Mouse (Mus musculus) CH12.LX (cell line): ENCODE data around the gene Krt83. TPM values are rescaled to one million over a fixed set of nuclear protein-coding genes. Genes with fewer than 3 reads are reported as not detected.

Source experiments
- DNase-seq: peaks from one replicate; pipeline ENCODE4 v3.0.0-alpha.2; 2013; ENCODE audit errors: extremely low read depth
- H3K27ac ChIP-seq: 2 replicates; pipeline ENCODE4 v1.5.1; 2012; ENCODE audit warnings: low read depth, mild to moderate bottlenecking, control low read depth, moderate library complexity; ENCODE audit not compliant: insufficient read depth
- H3K27me3 ChIP-seq: replicated peaks from 2 replicates; pipeline ENCODE3; 2012; ENCODE audit warnings: inconsistent platforms
- H3K36me3 ChIP-seq, 2 experiments: replicated peaks in 1 of 2; 2 replicates each; pipeline versions ENCODE3 to v1.6.1; 2012; ENCODE audit warnings: inconsistent platforms in 1 of 2, low read length in 1 of 2, mild to moderate bottlenecking in 1 of 2, mixed read lengths in 1 of 2, moderate library complexity in 1 of 2; ENCODE audit not compliant: control insufficient read depth in 1 of 2, insufficient read depth in 1 of 2
- H3K4me1 ChIP-seq, 2 experiments: 2 replicates each; pipeline ENCODE4 v1.6.1; 2012; ENCODE audit warnings: inconsistent platforms in 1 of 2, moderate library complexity in 1 of 2; ENCODE audit not compliant: insufficient read depth in 2 of 2, control insufficient read depth in 1 of 2
- H3K4me2 ChIP-seq: 2 replicates; pipeline ENCODE4 v1.6.1; 2012; ENCODE audit warnings: low read depth, mild to moderate bottlenecking, control low read depth; ENCODE audit not compliant: poor library complexity, insufficient read depth, severe bottlenecking
- H3K4me3 ChIP-seq, 3 experiments: fragments of 150-350 bp in 1 of 3; sonication (generic) in 1 of 3; replicated peaks in 1 of 3; 2 replicates each; pipeline versions ENCODE3 to v1.5.1; 2011 to 2012; ENCODE audit warnings: low read depth in 2 of 3, low read length in 2 of 3, mild to moderate bottlenecking in 2 of 3, moderate library complexity in 2 of 3, control low read depth in 1 of 3, improper control_type of control experiment in 1 of 3, inconsistent platforms in 1 of 3, mixed read lengths in 1 of 3; ENCODE audit not compliant: poor library complexity in 1 of 3
- H3K79me2 ChIP-seq: replicated peaks from 2 replicates; pipeline ENCODE4 v1.6.1; 2012; ENCODE audit warnings: mild to moderate bottlenecking, moderate library complexity; ENCODE audit not compliant: control insufficient read depth, poor library complexity, insufficient read depth, severe bottlenecking; ENCODE audit errors: extremely low read depth
- H3K9ac ChIP-seq: 2 replicates; pipeline ENCODE4 v1.6.1; 2012; ENCODE audit warnings: low read depth, mild to moderate bottlenecking, control low read depth, moderate library complexity; ENCODE audit not compliant: insufficient read depth
- H3K9me3 ChIP-seq: replicated peaks from 2 replicates; pipeline ENCODE3; 2012; ENCODE audit warnings: low read length, inconsistent platforms, mixed read lengths
- JUN ChIP-seq: IDR thresholded peaks from 2 replicates; pipeline ENCODE4 v1.6.1; 2011; ENCODE audit warnings: low read depth, mild to moderate bottlenecking, low read length, improper control_type of control experiment, moderate library complexity; ENCODE audit not compliant: insufficient read depth
- JUND ChIP-seq: conservative IDR thresholded peaks from 2 replicates; pipeline ENCODE4 v1.6.1; 2011; ENCODE audit warnings: low read depth, low read length, improper control_type of control experiment
- MEF2A ChIP-seq: IDR thresholded peaks from 2 replicates; pipeline ENCODE4 v1.6.1; 2014; ENCODE audit warnings: low read depth, mild to moderate bottlenecking, inconsistent platforms, low read length, improper control_type of control experiment, borderline replicate concordance
- MXI1 ChIP-seq: IDR thresholded peaks from 2 replicates; pipeline ENCODE4 v1.6.1; 2011; ENCODE audit warnings: mild to moderate bottlenecking, low read depth, low read length, improper control_type of control experiment
- RCOR1 ChIP-seq: conservative IDR thresholded peaks from 2 replicates; pipeline ENCODE4 v1.6.1; 2012; ENCODE audit warnings: low read depth, mild to moderate bottlenecking, inconsistent platforms, low read length, improper control_type of control experiment
- SIN3A ChIP-seq: IDR thresholded peaks from 2 replicates; pipeline ENCODE4 v1.6.1; 2012; ENCODE audit warnings: low read length, improper control_type of control experiment, inconsistent platforms
- TCF12 ChIP-seq: IDR thresholded peaks from 2 replicates; pipeline ENCODE4 v1.6.1; 2014; ENCODE audit warnings: low read depth, mild to moderate bottlenecking, inconsistent platforms, low read length, improper control_type of control experiment
- ZNF384 ChIP-seq: IDR thresholded peaks from 2 replicates; pipeline ENCODE4 v1.6.1; 2012; ENCODE audit warnings: low read depth, low read length, improper control_type of control experiment, inconsistent platforms
- dilution Hi-C: fragments of 300-500 bp; cut with MboI; formaldehyde crosslinking; loops from 2 replicates; pipeline ENCODE4 v1.14.3; 2020; ENCODE audit warnings: low sequenced_read_pairs; ENCODE audit not compliant: extremely low pct_unique_long_range_greater_than_20kb, extremely low pct_ligation_motif_present
- in situ Hi-C: fragments of 300-500 bp; cut with MboI; formaldehyde crosslinking; loops from 3 replicates; pipeline ENCODE4 v1.14.3; 2019; ENCODE audit warnings: low sequenced_read_pairs, low pct_ligation_motif_present, low pct_unique_long_range_greater_than_20kb, mixed read lengths
- polyA plus RNA-seq: library from polyadenylated mRNA; unstranded; fragments of >175 nt; gene quantifications from 2 replicates; pipeline ENCODE4 v1.2.1, GENCODE M21; 2012; ENCODE audit warnings: low read depth; ENCODE audit not compliant: insufficient read length
- total RNA-seq, 2 experiments: library from RNA; depleted of rRNA; stranded (reverse); fragments of 300-350 nt in 1 of 2; fragments of >200 nt in 1 of 2; gene quantifications; 2 replicates each; pipeline ENCODE4 v1.2.3; 2012 to 2014

Gene Krt83
- total and polyA plus RNA-seq, 3 experiments, result not detected

- Histone ChIP-seq H3K4me3 (no peak overlapping the region), H3K9ac (no peak overlapping the region), H3K4me1 (peaks cover 0 to 5% of the 10 kb centered on the region in 2 experiments; a peak in 2 of 4 replicates), H3K79me2 (no peaks in the 10 kb centered on the region), H3K27ac (no peak overlapping the region), H3K27me3 (peaks cover 63% of the 10 kb centered on the region), H3K9me3 (no peaks in the 10 kb centered on the region), H3K4me2 (no peak overlapping the region), H3K36me3 (no peaks in the 10 kb centered on the region)
- dilution Hi-C loops (no loop called here), in situ Hi-C loops (no loop called here)
- DNase-seq, result no peak
- TF ChIP-seq JUND (no peak), MEF2A (no peak), SIN3A (no peak)
These were observed 50.5 kb downstream of the Krt83 start for GRCm38 (mm10) chr15:101440837-101441236.

- no peak for DNase-seq
- no peaks in the 10 kb centered on the region for H3K79me2 ChIP-seq
- H3K9ac ChIP-seq, result no peak within 1 kb of the TSS
- no peak within 1 kb of the TSS for H3K4me3 ChIP-seq
- no peaks in the 10 kb centered on the region for H3K36me3 ChIP-seq
- H3K4me2 ChIP-seq, result no peak within 1 kb of the TSS
- dilution Hi-C loops (no loop called here), in situ Hi-C loops (loop anchor here (10.0 kb wide), 1 partner anchor 626 kb away; no protein-coding TSS in a partner anchor)
- H3K27ac ChIP-seq, result no peak within 1 kb of the TSS
- TF ChIP-seq TCF12, result no peak
- no peak for TF ChIP-seq RCOR1
- peaks cover 0 to 14% of the 10 kb centered on the region in 2 experiments; a peak in 2 of 4 replicates for H3K4me1 ChIP-seq
- no peaks in the 10 kb centered on the region for H3K9me3 ChIP-seq
- H3K27me3 ChIP-seq, result peaks cover 57% of the 10 kb centered on the region
These were observed 52.8 kb downstream of the Krt83 start, which contains the start of gene Krt87 for GRCm38 (mm10) chr15:101438555-101438954. Gene Krt87 (minus strand): TSS chr15:101438804.

GRCm38 (mm10) chr15:101436611-101437010 lies 54.7 kb downstream of the Krt83 start:
- Histone ChIP-seq H3K4me3 (no peak overlapping the region), H3K27me3 (peaks cover 50% of the 10 kb centered on the region), H3K36me3 (no peaks in the 10 kb centered on the region), H3K79me2 (no peaks in the 10 kb centered on the region), H3K9me3 (no peaks in the 10 kb centered on the region), H3K4me1 (peaks cover 0 to 14% of the 10 kb centered on the region in 2 experiments; a peak in 2 of 4 replicates), H3K4me2 (no peak overlapping the region), H3K9ac (no peak overlapping the region), H3K27ac (no peak overlapping the region)
- no peak for DNase-seq
- TF ChIP-seq ZNF384, result no peak
- no peak for TF ChIP-seq MXI1
- TF ChIP-seq JUN, result no peak
- in situ Hi-C loops (loop anchor here (10.0 kb wide), 1 partner anchor 628 kb away; no protein-coding TSS in a partner anchor), dilution Hi-C loops (no loop called here)

Other genes starting within 250 kb of the Krt83 start
- gene Nr4a1, start 237.2 kb downstream of the Krt83 start, total RNA-seq (2012; rRNA removed), result 0.42 and 0.89 TPM in 2 replicates
- 0.57 and 0.60 TPM in 2 replicates for gene Nr4a1, start 237.2 kb downstream of the Krt83 start, total RNA-seq (2014; rRNA removed)
- 1.1 and 1.6 TPM in 2 replicates for gene Nr4a1, start 237.2 kb downstream of the Krt83 start, polyA plus RNA-seq
- gene Atg101, start 207.2 kb downstream of the Krt83 start, total RNA-seq (2012; rRNA removed), result 56.9 and 58.8 TPM in 2 replicates
- 61.2 and 61.3 TPM in 2 replicates for gene Atg101, start 207.2 kb downstream of the Krt83 start, total RNA-seq (2014; rRNA removed)
- 49.1 and 55.9 TPM in 2 replicates for gene Atg101, start 207.2 kb downstream of the Krt83 start, polyA plus RNA-seq
- gene 6030408B16Rik, start 198.3 kb downstream of the Krt83 start, total RNA-seq (2012; rRNA removed), result 0.13 TPM in 1 of 2 replicates, not detected in the other
- gene 6030408B16Rik, start 198.3 kb downstream of the Krt83 start, total RNA-seq (2014; rRNA removed), result 0.17 and 0.20 TPM in 2 replicates
- gene 6030408B16Rik, start 198.3 kb downstream of the Krt83 start, polyA plus RNA-seq, result not detected in 2 replicates
- not detected in 2 replicates for gene Krt80, start 121.3 kb downstream of the Krt83 start, total RNA-seq (2012; rRNA removed)
- not detected in 2 replicates for gene Krt80, start 121.3 kb downstream of the Krt83 start, total RNA-seq (2014; rRNA removed)
- 0.20 TPM in 1 of 2 replicates, not detected in the other for gene Krt80, start 121.3 kb downstream of the Krt83 start, polyA plus RNA-seq
- 0.55 TPM in 2 replicates for gene Krt7, start 80.5 kb downstream of the Krt83 start, total RNA-seq (2012; rRNA removed)
- 0.46 and 0.81 TPM in 2 replicates for gene Krt7, start 80.5 kb downstream of the Krt83 start, total RNA-seq (2014; rRNA removed)
- gene Krt7, start 80.5 kb downstream of the Krt83 start, polyA plus RNA-seq, result 2.5 and 4.1 TPM in 2 replicates
- 0.08 TPM in 1 of 2 replicates, not detected in the other for gene Krt87, start 52.7 kb downstream of the Krt83 start, total RNA-seq (2012; rRNA removed)
- not detected in 2 replicates for gene Krt87, start 52.7 kb downstream of the Krt83 start, total RNA-seq (2014; rRNA removed)
- 0.11 and 0.16 TPM in 2 replicates for gene Krt87, start 52.7 kb downstream of the Krt83 start, polyA plus RNA-seq
- gene Krt88, start 43.8 kb downstream of the Krt83 start, total RNA-seq (2012; rRNA removed), result not detected in 2 replicates
- gene Krt88, start 43.8 kb downstream of the Krt83 start, total RNA-seq (2014; rRNA removed), result not detected in 2 replicates
- gene Krt88, start 43.8 kb downstream of the Krt83 start, polyA plus RNA-seq, result not detected in 2 replicates
- gene Krt81, start 27.8 kb downstream of the Krt83 start, total RNA-seq (2012; rRNA removed), result not detected in 2 replicates
- not detected in 2 replicates for gene Krt81, start 27.8 kb downstream of the Krt83 start, total RNA-seq (2014; rRNA removed)
- gene Krt81, start 27.8 kb downstream of the Krt83 start, polyA plus RNA-seq, result not detected in 2 replicates
- gene Krt86, start 18.0 kb downstream of the Krt83 start, total RNA-seq (2012; rRNA removed), result not detected in 2 replicates
- gene Krt86, start 18.0 kb downstream of the Krt83 start, total RNA-seq (2014; rRNA removed), result not detected in 2 replicates
- gene Krt86, start 18.0 kb downstream of the Krt83 start, polyA plus RNA-seq, result not detected in 2 replicates
- gene Gm49425, start 25.7 kb upstream of the Krt83 start, total RNA-seq (2012; rRNA removed), result not detected in 2 replicates
- gene Gm49425, start 25.7 kb upstream of the Krt83 start, total RNA-seq (2014; rRNA removed), result not detected in 2 replicates
- not detected in 2 replicates for gene Gm49425, start 25.7 kb upstream of the Krt83 start, polyA plus RNA-seq
- gene Krt84, start 41.3 kb upstream of the Krt83 start, total RNA-seq (2012; rRNA removed), result not detected in 2 replicates
- gene Krt84, start 41.3 kb upstream of the Krt83 start, total RNA-seq (2014; rRNA removed), result not detected in 2 replicates
- not detected in 2 replicates for gene Krt84, start 41.3 kb upstream of the Krt83 start, polyA plus RNA-seq
- not detected in 2 replicates for gene Krt82, start 59.2 kb upstream of the Krt83 start, total RNA-seq (2012; rRNA removed)
- not detected in 2 replicates for gene Krt82, start 59.2 kb upstream of the Krt83 start, total RNA-seq (2014; rRNA removed)
- gene Krt82, start 59.2 kb upstream of the Krt83 start, polyA plus RNA-seq, result not detected in 2 replicates
- not detected in 2 replicates for gene Krt90, start 71.4 kb upstream of the Krt83 start, total RNA-seq (2012; rRNA removed)
- gene Krt90, start 71.4 kb upstream of the Krt83 start, total RNA-seq (2014; rRNA removed), result not detected in 2 replicates
- not detected in 2 replicates for gene Krt90, start 71.4 kb upstream of the Krt83 start, polyA plus RNA-seq
- gene Krt75, start 82.4 kb upstream of the Krt83 start, total RNA-seq (2012; rRNA removed), result not detected in 2 replicates
- not detected in 2 replicates for gene Krt75, start 82.4 kb upstream of the Krt83 start, total RNA-seq (2014; rRNA removed)
- not detected in 2 replicates for gene Krt75, start 82.4 kb upstream of the Krt83 start, polyA plus RNA-seq
- gene Gm5414, start 136.7 kb upstream of the Krt83 start, total RNA-seq (2012; rRNA removed), result not detected in 2 replicates
- not detected in 2 replicates for gene Gm5414, start 136.7 kb upstream of the Krt83 start, total RNA-seq (2014; rRNA removed)
- not detected in 2 replicates for gene Gm5414, start 136.7 kb upstream of the Krt83 start, polyA plus RNA-seq
- gene Gm5478, start 155.9 kb upstream of the Krt83 start, total RNA-seq (2012; rRNA removed), result not detected in 2 replicates
- not detected in 2 replicates for gene Gm5478, start 155.9 kb upstream of the Krt83 start, total RNA-seq (2014; rRNA removed)
- gene Gm5478, start 155.9 kb upstream of the Krt83 start, polyA plus RNA-seq, result not detected in 2 replicates
- not detected in 2 replicates for gene Krt6b, start 188.8 kb upstream of the Krt83 start, total RNA-seq (2012; rRNA removed)
- gene Krt6b, start 188.8 kb upstream of the Krt83 start, total RNA-seq (2014; rRNA removed), result not detected in 2 replicates
- not detected in 2 replicates for gene Krt6b, start 188.8 kb upstream of the Krt83 start, polyA plus RNA-seq
- not detected in 2 replicates for gene Krt6a, start 202.8 kb upstream of the Krt83 start, total RNA-seq (2012; rRNA removed)
- gene Krt6a, start 202.8 kb upstream of the Krt83 start, total RNA-seq (2014; rRNA removed), result not detected in 2 replicates
- gene Krt6a, start 202.8 kb upstream of the Krt83 start, polyA plus RNA-seq, result not detected in 2 replicates
- gene Krt5, start 221.4 kb upstream of the Krt83 start, total RNA-seq (2012; rRNA removed), result not detected in 2 replicates
- gene Krt5, start 221.4 kb upstream of the Krt83 start, total RNA-seq (2014; rRNA removed), result not detected in 2 replicates
- not detected in 2 replicates for gene Krt5, start 221.4 kb upstream of the Krt83 start, polyA plus RNA-seq